Mouse (Mus musculus) ES-E14 (cell line): ENCODE measurements at regions not wholly inside any gene's neighbourhood (a gene's known extent, or its start where the extent isn't known, plus 50 kb on each side); places are given as distances from the start of the nearest gene placed in this dataset.

Experiments used
- DNase-seq: peaks from one replicate; pipeline ENCODE4 v3.0.0-alpha.2; 2013; ENCODE audit warnings: low read depth, low spot score
- H3K27ac ChIP-seq: 2 replicates; pipeline ENCODE4 v1.5.1; 2012; ENCODE audit warnings: low read depth, mild to moderate bottlenecking, low read length, moderate library complexity, mixed read lengths; ENCODE audit not compliant: poor library complexity, insufficient read depth, severe bottlenecking
- H3K36me3 ChIP-seq: 2 replicates; pipeline ENCODE4 v1.6.1; 2012; ENCODE audit warnings: mild to moderate bottlenecking, low read length, moderate library complexity, mixed read lengths; ENCODE audit not compliant: control insufficient read depth, poor library complexity, insufficient read depth, severe bottlenecking
- H3K4me1 ChIP-seq, 2 experiments: fragments of 150-350 bp in 1 of 2; sonication (generic) in 1 of 2; 2 replicates each; pipeline ENCODE4 v1.6.1; 2012; ENCODE audit warnings: low read length in 2 of 2, mild to moderate bottlenecking in 1 of 2, mixed read lengths in 1 of 2; ENCODE audit not compliant: control insufficient read depth in 2 of 2, insufficient read depth in 2 of 2, poor library complexity in 1 of 2
- H3K4me3 ChIP-seq, 2 experiments: fragments of 150-350 bp in 1 of 2; sonication (generic) in 1 of 2; 2 replicates each; pipeline ENCODE4 v1.5.1; 2012; ENCODE audit warnings: low read length in 2 of 2, low read depth in 1 of 2, mild to moderate bottlenecking in 1 of 2, mixed read lengths in 1 of 2; ENCODE audit not compliant: insufficient read depth in 1 of 2, poor library complexity in 1 of 2, severe bottlenecking in 1 of 2
- H3K9ac ChIP-seq: 2 replicates; pipeline ENCODE4 v1.6.1; 2012; ENCODE audit warnings: low read depth, mild to moderate bottlenecking, low read length, mixed read lengths; ENCODE audit not compliant: poor library complexity, insufficient read depth, severe bottlenecking
- H3K9me3 ChIP-seq: fragments of 150-350 bp; sonication (generic); 2 replicates; pipeline ENCODE4 v1.6.1; 2012; ENCODE audit warnings: low read depth, mild to moderate bottlenecking, low read length; ENCODE audit not compliant: control insufficient read depth, insufficient read depth
- CHD2 ChIP-seq: IDR thresholded peaks from 2 replicates; pipeline ENCODE4 v1.6.1; 2014; ENCODE audit warnings: mild to moderate bottlenecking, low read depth, low read length, inconsistent platforms
- HCFC1 ChIP-seq: IDR thresholded peaks from 2 replicates; pipeline ENCODE4 v1.6.1; 2012; ENCODE audit warnings: low read length, inconsistent platforms, borderline replicate concordance; ENCODE audit not compliant: insufficient read depth
- MAFK ChIP-seq: IDR thresholded peaks from 2 replicates; pipeline ENCODE4 v1.6.1; 2014; ENCODE audit warnings: mild to moderate bottlenecking, low read depth, low read length, inconsistent platforms; ENCODE audit not compliant: insufficient read depth
- ZC3H11A ChIP-seq: IDR thresholded peaks from 2 replicates; pipeline ENCODE4 v1.6.1; 2012; ENCODE audit warnings: low read depth, mild to moderate bottlenecking, inconsistent platforms, low read length, borderline replicate concordance
- ZNF384 ChIP-seq: IDR thresholded peaks from 2 replicates; pipeline ENCODE4 v1.6.1; 2012; ENCODE audit warnings: low read depth, low read length, inconsistent platforms
- in situ Hi-C, 2 experiments: fragments of 600-800 bp; cut with MboI; formaldehyde crosslinking; loops; one replicate each; pipeline ENCODE4 v1.15.1; 2025; ENCODE audit warnings: low sequenced_read_pairs in 2 of 2, inconsistent platforms in 1 of 2; ENCODE audit not compliant: unreplicated experiment in 2 of 2

DNA sequence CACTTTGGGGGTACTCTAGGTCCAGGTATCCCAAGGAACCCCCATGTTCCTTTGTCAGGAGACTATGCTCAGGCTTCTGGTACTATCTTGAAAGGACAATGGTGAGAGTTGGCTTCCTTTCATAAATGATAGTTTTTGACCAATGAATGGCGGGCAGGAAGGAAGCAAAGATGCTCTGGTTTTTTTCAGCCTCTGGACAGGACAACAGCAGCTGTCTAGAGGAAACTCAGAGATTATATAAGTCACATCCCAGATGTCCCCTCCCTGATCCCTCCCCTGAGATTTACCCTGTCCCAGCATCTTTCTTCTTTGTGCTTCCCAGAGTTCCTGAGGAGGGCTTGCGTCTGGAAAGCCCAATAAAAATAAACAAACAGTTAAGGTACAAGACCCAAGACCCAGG lies 282.7 kb downstream of the Cd83 start:
- Histone ChIP-seq H3K27ac (no peak overlapping the region), H3K9ac (no peak overlapping the region), H3K36me3 (no peaks in the 10 kb centered on the region), H3K9me3 (no peaks in the 10 kb centered on the region), H3K4me1 (peaks cover 0 to 11% of the 10 kb centered on the region in 2 experiments; a peak in 2 of 4 replicates), H3K4me3 (no peak overlapping the region)
- TF ChIP-seq MAFK (no peak), ZC3H11A (no peak), HCFC1 (no peak), ZNF384 (no peak), CHD2 (no peak)
- in situ Hi-C loops, result no loop called here
- no peak for DNase-seq

DNA sequence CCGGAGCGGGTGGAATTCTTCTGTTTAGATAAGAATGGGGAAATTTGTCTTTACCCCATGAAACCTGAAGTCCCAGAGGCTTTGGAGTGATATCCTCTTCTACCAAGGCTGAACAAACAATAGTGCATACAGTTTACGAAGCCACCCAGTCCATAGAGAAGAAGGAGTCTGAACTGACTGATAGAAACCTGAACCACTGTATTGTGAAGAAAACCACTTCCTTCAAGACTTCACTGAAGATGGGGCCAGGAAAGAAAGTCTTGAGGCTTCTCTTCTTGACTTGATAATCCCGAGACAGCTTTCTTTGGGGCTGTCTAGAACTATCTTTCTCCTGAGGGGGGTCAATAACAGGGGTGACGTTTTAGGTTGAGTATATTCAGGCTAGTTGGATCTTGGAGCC lies 284.4 kb downstream of the Cd83 start:
- Histone ChIP-seq H3K9ac (no peak overlapping the region), H3K36me3 (no peaks in the 10 kb centered on the region), H3K27ac (no peak overlapping the region), H3K9me3 (no peaks in the 10 kb centered on the region), H3K4me1 (peaks cover 0 to 4% of the 10 kb centered on the region in 2 experiments; a peak in 1 of 4 replicates), H3K4me3 (no peak overlapping the region)
- no peak for TF ChIP-seq MAFK
- no peak for TF ChIP-seq CHD2
- no peak for TF ChIP-seq ZC3H11A
- no peak for TF ChIP-seq ZNF384
- TF ChIP-seq HCFC1, result no peak
- in situ Hi-C loops, result no loop called here
- no peak for DNase-seq

DNA sequence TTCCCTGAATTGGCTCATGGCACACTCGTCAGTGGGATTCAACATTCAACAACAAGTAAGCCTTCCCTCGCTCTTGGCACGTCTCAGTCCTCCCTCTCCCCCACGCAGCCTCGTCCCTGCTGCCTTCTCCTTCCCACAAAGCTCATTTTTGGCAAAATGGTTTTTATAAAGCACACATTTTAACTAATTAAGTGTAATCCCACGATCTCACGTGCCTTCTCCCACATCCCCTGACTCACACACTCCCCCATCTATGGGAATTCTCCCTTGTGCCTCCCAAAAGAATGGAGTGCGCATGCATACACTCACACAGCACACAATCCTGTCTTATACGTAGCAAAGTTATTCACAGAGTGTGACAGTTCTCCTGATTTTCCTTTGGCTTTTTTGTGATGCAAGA lies 288.5 kb downstream of the Cd83 start:
- Histone ChIP-seq H3K4me3 (no peak overlapping the region), H3K9me3 (no peaks in the 10 kb centered on the region), H3K9ac (no peak overlapping the region), H3K4me1 (no peaks in the 10 kb centered on the region), H3K27ac (no peak overlapping the region), H3K36me3 (no peaks in the 10 kb centered on the region)
- in situ Hi-C loops, result no loop called here
- no peak for TF ChIP-seq MAFK
- no peak for TF ChIP-seq ZC3H11A
- DNase-seq, result no peak

DNA sequence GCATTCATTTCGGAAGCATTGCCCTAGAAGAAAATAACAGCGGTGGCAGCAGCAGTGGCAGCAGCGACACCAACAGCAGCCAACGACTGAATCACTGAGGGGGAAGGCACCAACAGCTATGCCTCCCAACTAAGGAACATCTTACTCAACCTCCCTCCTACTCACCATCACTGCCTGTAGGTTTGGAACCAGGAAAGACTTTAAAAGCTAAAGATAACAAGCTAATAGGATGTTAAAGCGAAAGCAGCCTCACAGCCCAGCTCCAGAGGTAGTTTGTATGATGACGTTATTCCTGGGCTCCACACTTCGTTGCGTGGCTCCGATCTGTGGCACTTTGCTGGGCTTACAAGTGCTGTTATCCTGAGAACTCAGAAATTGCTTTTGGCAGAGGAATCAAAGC lies 289.6 kb downstream of the Cd83 start:
- Histone ChIP-seq H3K9ac (no peak overlapping the region), H3K27ac (no peak overlapping the region), H3K4me3 (no peak overlapping the region), H3K36me3 (no peaks in the 10 kb centered on the region), H3K4me1 (no peaks in the 10 kb centered on the region), H3K9me3 (no peaks in the 10 kb centered on the region)
- no peak for DNase-seq
- in situ Hi-C loops, result no loop called here
- TF ChIP-seq MAFK, result no peak
- no peak for TF ChIP-seq ZNF384
- no peak for TF ChIP-seq HCFC1
- no peak for TF ChIP-seq ZC3H11A
- TF ChIP-seq CHD2, result no peak

DNA sequence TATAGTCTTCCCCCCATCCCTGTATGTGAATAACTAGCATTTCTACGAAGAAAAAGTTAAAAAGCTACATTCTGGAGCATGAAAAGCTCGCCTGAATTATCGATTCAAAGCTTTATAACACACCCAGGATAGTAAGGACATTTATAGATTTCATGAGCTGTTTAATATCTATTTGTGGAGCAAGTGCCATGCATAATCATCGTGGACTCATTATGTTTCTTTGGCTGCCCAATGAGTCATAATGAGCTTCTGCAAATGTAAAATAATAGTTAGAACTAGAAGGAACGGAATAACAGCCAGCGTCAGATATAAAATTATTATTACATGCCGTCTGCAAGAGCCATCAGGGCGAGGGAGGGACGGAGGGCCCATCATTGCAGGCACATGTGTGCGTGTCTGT lies 292.4 kb downstream of the Cd83 start:
- Histone ChIP-seq H3K9me3 (no peaks in the 10 kb centered on the region), H3K4me3 (no peak overlapping the region), H3K9ac (no peak overlapping the region), H3K36me3 (no peaks in the 10 kb centered on the region), H3K27ac (no peak overlapping the region), H3K4me1 (no peaks in the 10 kb centered on the region)
- in situ Hi-C loops, result no loop called here
- DNase-seq, result no peak
- no peak for TF ChIP-seq CHD2
- TF ChIP-seq HCFC1, result no peak
- no peak for TF ChIP-seq MAFK
- TF ChIP-seq ZC3H11A, result no peak
- TF ChIP-seq ZNF384, result no peak
